Mouse (Mus musculus): ENCODE data around the gene Eya4. TPM values are rescaled to one million over a fixed set of nuclear protein-coding genes. Genes with fewer than 3 reads are reported as not detected.

Eya4 gene
- polyA plus RNA-seq, 1 experiment from 2014 or later = 7.3 TPM

DNA sequence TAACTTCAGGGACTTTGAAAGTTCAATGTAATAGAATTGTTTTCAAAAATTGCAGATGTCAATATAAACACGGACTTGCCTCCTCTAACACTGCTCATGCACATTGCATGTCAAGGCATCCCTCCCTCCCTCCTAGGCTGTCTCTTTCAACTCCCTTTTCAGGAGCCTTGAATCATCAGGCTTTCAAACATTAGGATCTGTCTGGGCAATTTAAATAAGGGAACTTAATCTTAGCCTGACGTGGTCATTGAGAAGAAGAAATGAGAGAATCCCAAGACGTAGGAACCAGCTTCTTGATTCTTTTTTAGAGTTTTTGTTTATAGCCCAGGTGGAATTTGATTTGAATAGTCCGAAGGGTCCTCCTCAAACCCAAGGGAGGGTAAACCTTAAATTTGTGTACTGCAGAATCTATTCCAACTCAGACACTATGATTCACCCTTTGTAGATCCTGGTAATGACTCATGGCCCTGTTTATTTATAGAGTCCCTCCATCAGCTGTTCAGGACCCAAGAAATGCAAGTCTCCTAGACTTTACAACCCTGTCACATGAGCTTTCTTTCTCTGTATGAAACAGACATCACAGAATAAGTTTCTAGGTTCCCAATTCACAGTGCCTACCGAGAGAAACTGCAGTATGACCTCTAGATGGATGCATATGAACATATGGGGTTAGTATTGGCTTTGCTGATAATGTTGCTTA lies 173.1 kb downstream of the Eya4 start:
- Histone ChIP-seq H3K9me3 (no peaks in the 10 kb centered on the region), H3K4me1 (peaks cover 15% of the 10 kb centered on the region), H3K36me3 (replicated peaks) (no peaks in the 10 kb centered on the region), H3K27ac (replicated peaks) (no peak overlapping the region), H3K27me3 (replicated peaks; ENCODE audit: low read depth, poor library complexity, severe bottlenecking) (no peaks in the 10 kb centered on the region), H3K4me3 (no peak overlapping the region)
- DNase-seq (ENCODE audit: low spot score) = no peak
- 86% methylated on average over 5 of the region's 5 CpGs for WGBS

DNA sequence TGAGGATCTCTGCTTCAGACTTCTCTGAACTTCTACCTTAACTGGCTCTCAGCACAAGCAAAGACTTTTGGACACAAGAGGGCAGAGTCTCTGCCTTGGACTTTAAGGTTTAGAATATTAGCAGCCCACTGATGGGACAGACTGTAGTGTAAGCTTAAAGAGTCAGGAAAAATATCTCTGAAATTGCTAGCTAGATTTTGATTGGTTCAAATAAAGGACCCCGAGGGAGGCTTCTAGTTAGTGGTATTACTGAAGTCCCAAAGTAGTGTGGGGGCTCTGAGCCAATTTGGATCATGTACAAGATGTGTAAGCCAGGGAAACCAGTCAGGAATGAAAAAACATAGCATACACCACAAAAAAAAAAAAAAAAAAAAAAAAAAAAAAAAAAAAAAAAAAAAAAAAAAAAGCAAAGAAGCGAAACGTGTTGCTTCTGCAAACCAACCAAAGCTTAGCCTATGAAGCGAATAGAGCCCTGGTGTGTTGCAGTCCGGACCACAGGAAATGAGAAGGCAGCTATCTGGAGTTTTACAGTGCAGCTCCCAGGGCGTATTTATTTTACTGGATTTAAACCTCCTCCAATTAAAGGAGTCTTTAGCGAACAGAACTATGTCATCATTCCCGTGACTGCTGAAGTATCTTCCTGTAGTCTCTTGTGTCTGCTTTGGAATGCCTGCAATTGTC lies 173.8 kb downstream of the Eya4 start:
- no peak for DNase-seq (ENCODE audit: low spot score)
- no peaks in the 10 kb centered on the region for H3K9me3 ChIP-seq
- 77% methylated on average over 8 of the region's 8 CpGs for WGBS

DNA sequence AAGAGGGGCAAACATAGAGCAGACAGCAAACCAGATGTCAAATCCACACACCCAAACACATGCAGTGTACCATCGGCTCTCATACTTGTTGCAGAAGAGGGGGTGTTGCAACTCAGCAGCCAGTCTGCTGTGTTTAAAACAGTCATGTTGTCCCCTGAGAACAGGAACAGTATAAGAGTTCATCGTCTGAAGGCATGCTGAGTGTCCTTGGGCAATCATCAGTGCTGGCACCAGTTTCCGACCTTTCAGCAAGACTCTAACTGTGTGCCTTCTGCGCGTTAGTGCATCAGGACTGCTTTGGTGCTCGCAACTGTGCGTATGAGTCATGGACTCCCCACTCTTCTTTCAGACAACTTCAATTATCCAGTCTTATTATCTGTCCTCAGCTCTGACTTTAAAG lies 179.0 kb downstream of the Eya4 start:
- no peaks in the 10 kb centered on the region for H3K4me1 ChIP-seq
- no peak for DNase-seq (ENCODE audit: low spot score)
- H3K4me3 ChIP-seq = no peak overlapping the region
- H3K9me3 ChIP-seq = no peaks in the 10 kb centered on the region
- no peak overlapping the region for H3K27ac ChIP-seq (replicated peaks)
- H3K36me3 ChIP-seq (replicated peaks) = no peaks in the 10 kb centered on the region
- 89% methylated on average over 7 of the region's 7 CpGs for WGBS
- no peaks in the 10 kb centered on the region for H3K27me3 ChIP-seq (replicated peaks; ENCODE audit: low read depth, poor library complexity, severe bottlenecking)

More for the DNA sequence above, 173.8 kb downstream of the Eya4 start:
- peaks cover 15% of the 10 kb centered on the region for H3K4me1 ChIP-seq
- no peaks in the 10 kb centered on the region for H3K27me3 ChIP-seq (replicated peaks; ENCODE audit: low read depth, poor library complexity, severe bottlenecking)
- H3K27ac ChIP-seq (replicated peaks) = no peak overlapping the region
- no peak overlapping the region for H3K4me3 ChIP-seq
- H3K36me3 ChIP-seq (replicated peaks) = no peaks in the 10 kb centered on the region

DNA sequence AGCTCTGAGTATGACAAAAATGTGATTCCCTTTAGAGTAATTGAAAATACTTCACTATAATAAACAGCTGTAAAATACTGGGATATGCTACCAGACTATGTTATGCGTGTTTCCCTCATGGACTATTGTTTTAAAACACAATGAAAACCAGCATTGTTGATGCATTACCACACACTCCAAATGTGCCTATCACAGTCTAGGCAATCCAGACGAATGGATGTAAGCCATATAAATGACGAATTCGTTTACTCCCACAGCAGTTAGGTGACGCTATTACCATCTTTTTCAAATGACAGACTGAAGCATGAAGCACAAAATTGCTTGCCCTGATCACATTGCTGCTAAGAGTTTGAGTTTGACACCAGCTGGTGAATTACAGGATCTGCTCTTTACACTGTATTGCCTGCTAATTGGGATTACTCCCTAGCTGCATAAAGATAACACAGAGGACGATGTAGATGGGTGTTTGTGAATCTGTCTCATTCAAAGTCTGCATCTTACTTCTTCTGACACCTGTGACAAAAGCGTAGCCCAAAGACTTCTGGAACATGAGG lies 185.4 kb downstream of the Eya4 start:
- Histone ChIP-seq H3K4me1 (peaks cover 18% of the 10 kb centered on the region), H3K9me3 (no peaks in the 10 kb centered on the region), H3K27ac (replicated peaks) (no peak overlapping the region), H3K36me3 (replicated peaks) (no peaks in the 10 kb centered on the region), H3K27me3 (replicated peaks; ENCODE audit: low read depth, poor library complexity, severe bottlenecking) (no peaks in the 10 kb centered on the region), H3K4me3 (no peak overlapping the region)
- WGBS = 84% methylated on average over 7 of the region's 7 CpGs
- DNase-seq (ENCODE audit: low spot score) = no peak

DNA sequence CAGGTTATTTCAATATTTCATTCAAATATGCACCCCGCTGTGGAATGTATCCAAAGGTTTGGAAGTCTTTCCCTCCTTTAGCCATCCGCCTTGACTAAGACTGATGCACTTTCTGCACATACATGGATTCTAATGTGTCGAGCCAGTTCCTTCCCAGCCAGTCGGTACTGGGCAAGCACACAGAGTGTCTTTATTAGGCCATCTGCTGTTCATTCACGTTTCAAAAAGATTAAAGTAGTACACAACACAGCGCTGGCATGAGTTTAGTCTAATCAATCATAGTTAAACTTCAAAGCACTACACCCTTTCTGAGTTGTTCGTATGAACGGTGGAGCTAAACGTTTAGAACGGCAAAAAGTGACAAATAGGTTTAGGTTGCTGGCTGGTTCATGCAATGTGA lies 190.7 kb downstream of the Eya4 start:
- Histone ChIP-seq H3K4me3 (no peak overlapping the region), H3K27me3 (replicated peaks; ENCODE audit: low read depth, poor library complexity, severe bottlenecking) (no peaks in the 10 kb centered on the region), H3K4me1 (peaks cover 26% of the 10 kb centered on the region), H3K9me3 (no peaks in the 10 kb centered on the region), H3K36me3 (replicated peaks) (peaks cover 9% of the 10 kb centered on the region; the same call in 1 of the 2 replicates), H3K27ac (replicated peaks) (no peak overlapping the region)
- 68% methylated on average over 10 of the region's 10 CpGs for WGBS
- no peak for DNase-seq (ENCODE audit: low spot score)

DNA sequence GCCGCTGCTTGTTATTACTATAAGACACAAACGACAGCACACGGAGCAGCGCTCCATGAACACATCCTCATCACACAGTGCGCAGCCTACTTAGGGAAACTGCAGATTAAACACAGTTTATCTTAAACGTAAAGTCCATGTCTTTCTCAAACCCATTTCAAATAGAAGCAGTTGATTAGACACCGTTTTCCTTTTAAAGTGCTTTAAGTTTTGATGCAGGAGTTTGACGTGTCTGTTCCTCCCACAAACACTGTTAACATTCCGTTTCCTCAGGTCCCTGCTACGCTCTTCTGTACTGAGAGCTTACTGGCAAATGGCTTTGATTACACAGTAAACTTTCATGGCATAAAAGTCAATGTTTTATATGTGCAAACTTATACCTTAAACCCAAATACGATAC lies 191.4 kb downstream of the Eya4 start:
- H3K36me3 ChIP-seq (replicated peaks) = peaks cover 10% of the 10 kb centered on the region; the same call in 1 of the 2 replicates
- peaks cover 23% of the 10 kb centered on the region for H3K4me1 ChIP-seq
- no peak overlapping the region for H3K27ac ChIP-seq (replicated peaks)
- no peak overlapping the region for H3K4me3 ChIP-seq
- WGBS = 81% methylated on average over 11 of the region's 11 CpGs
- no peaks in the 10 kb centered on the region for H3K27me3 ChIP-seq (replicated peaks; ENCODE audit: low read depth, poor library complexity, severe bottlenecking)
- no peak for DNase-seq (ENCODE audit: low spot score)
- H3K9me3 ChIP-seq = no peaks in the 10 kb centered on the region

DNA sequence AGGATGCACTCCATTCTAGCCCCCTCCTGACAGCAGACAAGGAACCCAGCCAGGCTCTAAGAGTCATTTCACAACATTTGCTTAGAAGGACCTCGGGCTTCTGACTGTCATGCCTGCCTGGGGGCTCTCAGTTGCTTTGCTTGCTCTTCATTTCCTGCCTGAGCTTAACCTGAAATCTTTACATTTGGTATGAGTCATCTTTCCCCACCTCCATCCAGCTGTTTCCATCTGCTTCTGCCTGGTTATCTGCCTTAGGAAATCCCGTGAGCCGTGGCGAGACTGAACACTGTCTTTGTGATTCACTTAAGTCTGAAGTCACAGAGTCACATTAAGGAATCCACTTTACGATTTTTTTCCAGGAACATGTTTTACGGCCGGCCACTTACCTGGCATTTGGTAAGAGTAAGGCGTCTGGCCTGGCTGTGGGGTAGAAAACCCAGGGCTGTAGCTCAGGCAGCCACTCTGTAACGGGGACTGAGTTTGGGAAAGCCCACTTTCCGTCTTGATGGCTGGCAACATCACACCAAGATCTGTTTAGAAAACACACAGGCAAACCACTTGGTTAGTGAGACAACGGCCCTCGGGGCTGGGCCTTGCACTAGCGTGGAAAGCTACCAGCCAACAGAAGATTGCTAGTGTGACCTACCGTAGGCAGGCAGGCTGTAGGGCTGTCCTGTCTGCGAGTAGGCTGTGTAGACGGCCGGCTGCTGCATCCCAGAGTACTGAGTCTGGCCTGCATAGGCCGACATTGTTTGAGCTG lies 193.5 kb downstream of the Eya4 start:
- no peak for DNase-seq (ENCODE audit: low spot score)
- H3K36me3 ChIP-seq (replicated peaks) = peaks cover 14% of the 10 kb centered on the region; the same call in 1 of the 2 replicates
- H3K4me3 ChIP-seq = no peak overlapping the region
- H3K27ac ChIP-seq (replicated peaks) = peak overlapping the region; percentile 57; the same call in 1 of the 2 replicates
- peaks cover 20% of the 10 kb centered on the region for H3K4me1 ChIP-seq
- 72% methylated on average over 18 of the region's 18 CpGs for WGBS
- H3K9me3 ChIP-seq = no peaks in the 10 kb centered on the region
- H3K27me3 ChIP-seq (replicated peaks; ENCODE audit: low read depth, poor library complexity, severe bottlenecking) = no peaks in the 10 kb centered on the region

DNA sequence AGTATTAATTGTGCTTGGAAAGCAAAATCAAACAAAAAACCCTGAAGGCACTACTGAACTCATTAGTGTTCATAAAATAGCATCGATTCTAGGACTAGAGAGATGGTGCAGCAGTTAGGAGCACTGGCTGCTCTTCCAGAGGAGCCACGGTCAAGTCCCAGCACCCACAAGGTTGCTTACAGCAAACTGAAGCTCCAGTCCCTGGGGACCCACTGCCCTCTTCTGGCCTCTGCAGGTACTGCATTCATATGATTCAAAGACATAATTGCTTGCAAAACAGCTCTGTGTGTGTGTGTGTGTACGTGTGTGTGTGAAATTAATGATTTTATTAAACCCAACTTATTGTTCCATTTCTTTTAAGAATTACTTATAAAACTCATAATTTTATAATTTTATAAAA lies 200.2 kb downstream of the Eya4 start:
- peak; percentile 26 for DNase-seq (ENCODE audit: low spot score)

DNA sequence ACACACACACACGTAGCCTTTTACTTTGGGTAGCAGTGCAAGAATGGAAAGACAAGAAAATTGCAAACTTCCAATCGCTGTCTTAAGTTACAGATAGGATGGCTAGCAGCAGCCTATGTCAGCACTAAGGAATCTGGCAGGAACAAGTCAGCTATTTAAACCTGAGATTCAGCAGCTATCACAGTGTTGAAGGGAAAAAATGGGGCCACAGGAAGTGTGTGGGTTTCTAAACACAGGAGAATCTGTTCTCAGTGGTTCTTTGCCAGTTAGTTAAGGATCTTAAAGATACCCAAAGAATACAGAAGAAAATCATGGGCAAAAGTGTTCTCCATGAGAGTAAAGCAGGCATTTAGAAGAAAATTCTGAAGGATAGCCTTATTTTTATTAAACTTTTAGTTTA lies 206.0 kb downstream of the Eya4 start:
- Histone ChIP-seq H3K27ac (replicated peaks) (no peak overlapping the region), H3K9me3 (no peaks in the 10 kb centered on the region), H3K4me3 (no peak overlapping the region), H3K36me3 (replicated peaks) (peaks cover 6% of the 10 kb centered on the region; the same call in 1 of the 2 replicates), H3K27me3 (replicated peaks; ENCODE audit: low read depth, poor library complexity, severe bottlenecking) (no peaks in the 10 kb centered on the region), H3K4me1 (peaks cover 5% of the 10 kb centered on the region; the same call in 1 of the 2 replicates)
- WGBS = 66% methylated on average over 2 of the region's 2 CpGs
- no peak for DNase-seq (ENCODE audit: low spot score)

More for the DNA sequence above, 200.2 kb downstream of the Eya4 start:
- WGBS = 97% methylated on average over 3 of the region's 3 CpGs
- no peaks in the 10 kb centered on the region for H3K9me3 ChIP-seq
- H3K27me3 ChIP-seq (replicated peaks; ENCODE audit: low read depth, poor library complexity, severe bottlenecking) = no peaks in the 10 kb centered on the region
- H3K36me3 ChIP-seq (replicated peaks) = peaks cover 24% of the 10 kb centered on the region
- H3K4me1 ChIP-seq = no peaks in the 10 kb centered on the region
- H3K27ac ChIP-seq (replicated peaks) = no peak overlapping the region
- H3K4me3 ChIP-seq = no peak overlapping the region

DNA sequence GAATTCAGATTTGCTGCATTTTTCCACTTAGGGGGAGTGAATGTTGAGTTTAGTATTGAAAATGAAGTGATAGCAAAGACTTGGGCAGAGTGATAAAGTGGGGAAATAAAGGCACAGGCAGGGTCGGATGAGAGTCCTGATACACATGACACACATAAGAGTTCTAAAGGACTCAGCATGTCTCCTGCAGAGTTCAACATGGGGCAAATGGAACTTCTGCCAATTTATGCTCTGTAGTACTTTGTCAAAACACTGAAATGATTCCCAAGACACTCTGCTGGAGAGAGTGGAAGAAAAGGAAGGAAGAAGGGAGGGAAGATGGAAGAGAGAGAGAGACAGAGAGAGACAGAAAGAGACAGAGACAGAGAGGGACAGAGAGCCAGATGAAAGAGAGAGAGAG lies 222.6 kb downstream of the Eya4 start:
- 79% methylated on average over 1 of the region's 1 CpGs for WGBS
- H3K9me3 ChIP-seq = no peaks in the 10 kb centered on the region
- H3K36me3 ChIP-seq (replicated peaks) = peaks cover 8% of the 10 kb centered on the region; the same call in 1 of the 2 replicates
- H3K27me3 ChIP-seq (replicated peaks; ENCODE audit: low read depth, poor library complexity, severe bottlenecking) = no peaks in the 10 kb centered on the region
- no peak overlapping the region for H3K4me3 ChIP-seq
- DNase-seq (ENCODE audit: low spot score) = no peak
- H3K27ac ChIP-seq (replicated peaks) = no peak overlapping the region
- H3K4me1 ChIP-seq = 0 out of 2 replicates have a peak, but pooled peaks cover 7% of the 10 kb centered on the region

DNA sequence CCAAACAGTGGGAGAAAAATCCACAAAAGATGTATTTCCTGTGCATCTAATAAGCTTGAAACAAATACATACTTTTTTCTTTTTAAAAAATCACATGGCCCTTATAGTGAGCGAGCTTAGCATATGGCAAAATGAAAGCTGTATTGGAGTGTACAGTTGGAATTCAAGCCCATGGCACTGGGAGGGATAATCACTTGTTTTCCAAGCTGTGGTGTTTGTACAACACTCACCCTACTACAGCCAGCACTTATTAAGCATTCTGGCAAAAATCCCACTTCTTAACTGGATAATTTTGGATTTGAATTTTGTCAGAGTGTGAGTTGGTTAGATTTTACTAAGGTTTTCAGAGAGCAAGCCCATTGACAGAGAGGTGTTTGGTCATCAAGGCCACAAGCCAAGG lies 223.4 kb downstream of the Eya4 start:
- Histone ChIP-seq H3K27ac (replicated peaks) (no peak overlapping the region), H3K9me3 (no peaks in the 10 kb centered on the region), H3K4me3 (no peak overlapping the region), H3K4me1 (0 out of 2 replicates have a peak, but pooled peaks cover 7% of the 10 kb centered on the region), H3K27me3 (replicated peaks; ENCODE audit: low read depth, poor library complexity, severe bottlenecking) (no peaks in the 10 kb centered on the region), H3K36me3 (replicated peaks) (peaks cover 8% of the 10 kb centered on the region; the same call in 1 of the 2 replicates)
- 87% methylated on average over 1 of the region's 1 CpGs for WGBS
- no peak for DNase-seq (ENCODE audit: low spot score)

DNA sequence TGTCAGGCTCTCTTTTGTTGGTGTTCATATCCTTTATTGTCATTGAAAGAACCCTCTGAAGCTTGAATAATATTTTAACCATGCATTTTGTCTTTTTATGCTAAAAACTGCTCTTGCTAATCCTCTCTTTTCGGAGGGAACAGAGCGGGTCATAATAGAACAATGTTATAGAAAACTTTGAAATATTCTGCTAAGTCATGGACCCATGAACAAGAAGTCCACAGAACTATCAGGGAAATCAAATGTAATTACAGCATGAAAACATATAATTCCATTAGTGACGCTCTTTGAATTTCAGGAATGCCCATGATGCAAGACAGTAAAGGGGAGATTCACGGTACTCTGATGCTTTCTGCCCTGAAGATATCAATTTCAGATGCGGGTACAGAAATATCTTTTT lies 224.1 kb downstream of the Eya4 start:
- Histone ChIP-seq H3K4me3 (no peak overlapping the region), H3K36me3 (replicated peaks) (peaks cover 8% of the 10 kb centered on the region; the same call in 1 of the 2 replicates), H3K4me1 (0 out of 2 replicates have a peak, but pooled peaks cover 7% of the 10 kb centered on the region), H3K9me3 (no peaks in the 10 kb centered on the region), H3K27me3 (replicated peaks; ENCODE audit: low read depth, poor library complexity, severe bottlenecking) (no peaks in the 10 kb centered on the region), H3K27ac (replicated peaks) (no peak overlapping the region)
- 67% methylated on average over 5 of the region's 5 CpGs for WGBS
- no peak for DNase-seq (ENCODE audit: low spot score)

Measured in embryonic facial prominence, embryonic 10.5 days (tissue).